Mouse (Mus musculus) R1 (cell line): ENCODE measurements at regions not wholly inside any gene's neighbourhood (a gene's known extent, or its start where the extent isn't known, plus 50 kb on each side); places are given as distances from the start of the nearest gene placed in this dataset.

ENCODE experiments used
- DNase-seq: peaks from one replicate; pipeline ENCODE4 v3.0.0-alpha.2; 2018; ENCODE audit warnings: low read depth, low spot score

GRCm38 (mm10) chr2:11853210-11853973 lies 75.7 kb downstream of the Ankrd16 start:
- DNase-seq: no peak

- no peak for DNase-seq
Measured at GRCm38 (mm10) chr2:11869983-11870382, 92.3 kb downstream of the Ankrd16 start.

GRCm38 (mm10) chr2:11880005-11880404 lies 102.3 kb downstream of the Ankrd16 start:
- no peak for DNase-seq

DNA sequence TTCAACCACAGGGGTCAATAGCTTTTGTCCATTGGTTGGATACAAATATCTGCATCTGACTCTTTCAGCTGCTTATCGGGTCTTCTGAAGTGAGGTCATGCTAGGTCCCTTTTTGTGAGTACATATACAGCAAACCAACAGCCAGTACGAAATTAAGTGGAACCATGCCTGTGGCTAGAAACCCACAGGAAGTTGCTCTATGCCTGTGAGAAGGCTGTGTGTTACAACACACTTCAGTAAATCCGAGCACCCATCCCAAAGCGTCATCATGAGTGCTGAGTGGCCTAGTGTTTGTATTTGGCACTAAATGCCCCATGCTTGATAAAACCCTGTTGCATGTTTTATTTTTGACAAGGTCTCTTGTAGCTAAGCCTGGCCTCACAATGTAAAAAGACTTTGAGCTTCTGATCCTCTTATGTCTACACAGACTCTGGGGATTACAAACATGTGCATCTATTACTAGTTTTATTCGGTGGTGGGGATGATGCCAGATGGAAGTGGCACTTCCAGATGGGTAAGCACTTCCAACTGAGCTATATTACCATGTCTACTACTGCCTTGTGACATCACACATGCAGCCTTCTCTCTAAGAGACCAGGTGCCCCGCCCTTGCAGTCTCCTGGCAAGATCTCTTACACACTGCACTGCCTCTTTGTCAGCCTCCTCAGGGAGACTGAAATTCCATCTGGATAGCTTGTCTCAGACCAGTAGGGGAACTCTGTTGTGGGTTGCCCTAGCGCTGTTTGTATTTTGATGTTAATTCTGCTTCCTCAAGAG lies 117.3 kb downstream of the Ankrd16 start:
- peak; percentile 10 for DNase-seq

GRCm38 (mm10) chr2:11899698-11900660 lies 122.3 kb downstream of the Ankrd16 start:
- DNase-seq: peak; percentile 9

- DNase-seq: peak; percentile 76
Measured at GRCm38 (mm10) chr2:11914782-11915181, 137.1 kb downstream of the Ankrd16 start.

DNA sequence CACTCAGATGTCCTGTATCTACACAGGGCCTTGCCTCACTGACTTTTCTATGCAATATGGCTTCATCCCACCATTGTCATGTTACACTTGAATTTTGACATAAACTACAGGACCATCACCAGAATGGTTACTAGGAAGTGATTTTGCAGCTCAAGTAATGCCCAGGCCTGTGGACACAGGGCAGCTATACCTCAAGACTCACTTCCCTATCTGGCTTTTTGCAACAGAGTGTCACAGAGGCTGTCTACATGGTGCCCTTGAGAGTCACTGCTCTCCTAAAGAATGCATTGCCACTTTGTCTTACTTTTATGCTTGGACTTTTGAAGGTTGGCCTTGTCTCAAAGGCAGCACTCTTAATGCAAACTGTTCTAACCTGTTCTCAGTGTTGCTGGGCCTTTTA lies 139.7 kb downstream of the Ankrd16 start:
- DNase-seq: no peak

- DNase-seq: no peak
Measured at GRCm38 (mm10) chr2:11918070-11918469, 140.4 kb downstream of the Ankrd16 start.

GRCm38 (mm10) chr2:11960777-11961176 lies 183.1 kb downstream of the Ankrd16 start:
- DNase-seq: no peak

GRCm38 (mm10) chr2:11965374-11965773 lies 187.7 kb downstream of the Ankrd16 start:
- no peak for DNase-seq

DNA sequence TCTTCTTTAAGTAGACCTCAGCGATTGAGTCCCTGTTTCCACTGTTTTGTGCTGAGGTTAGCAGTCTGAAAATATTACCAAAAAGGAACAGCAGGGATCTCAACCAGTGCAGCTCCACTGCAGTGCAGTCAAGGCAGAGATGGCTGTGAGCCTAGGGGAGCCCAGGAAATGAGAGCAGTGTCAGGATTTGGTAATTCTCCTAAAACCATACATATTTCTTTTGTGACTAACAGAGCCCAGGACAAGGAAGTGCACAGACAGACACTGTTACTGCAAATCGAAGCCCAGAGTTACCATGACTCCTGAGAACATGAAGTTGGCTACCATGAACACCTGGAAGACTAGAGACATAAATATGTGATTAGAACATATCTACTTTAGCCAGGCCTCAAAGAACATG lies 189.3 kb downstream of the Ankrd16 start:
- DNase-seq: no peak

DNA sequence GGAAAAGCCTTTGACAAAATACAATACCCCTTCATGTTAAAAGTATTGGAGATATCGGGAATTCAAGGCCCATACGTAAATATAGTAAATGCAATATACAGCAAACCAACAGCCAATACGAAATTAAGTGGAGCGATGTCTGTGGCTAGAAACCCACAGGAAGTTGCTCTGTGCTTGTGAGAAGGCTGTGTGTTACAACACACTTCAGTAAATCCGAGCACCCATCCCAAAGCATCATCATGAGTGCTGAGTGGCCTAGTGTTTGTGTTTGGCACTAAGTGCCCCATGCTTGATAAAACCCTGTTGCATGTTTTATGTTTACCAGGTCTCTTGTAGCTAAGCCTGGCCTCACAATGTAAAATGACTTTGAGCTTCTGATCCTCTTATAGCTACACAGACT lies 194.3 kb downstream of the Ankrd16 start:
- no peak for DNase-seq

GRCm38 (mm10) chr2:12001938-12002899 lies 224.5 kb downstream of the Ankrd16 start:
- peak; percentile 52 for DNase-seq

GRCm38 (mm10) chr2:12004330-12004729 lies 226.7 kb downstream of the Ankrd16 start:
- DNase-seq: no peak

GRCm38 (mm10) chr2:12007201-12007600 lies 229.5 kb downstream of the Ankrd16 start:
- DNase-seq: no peak

DNA sequence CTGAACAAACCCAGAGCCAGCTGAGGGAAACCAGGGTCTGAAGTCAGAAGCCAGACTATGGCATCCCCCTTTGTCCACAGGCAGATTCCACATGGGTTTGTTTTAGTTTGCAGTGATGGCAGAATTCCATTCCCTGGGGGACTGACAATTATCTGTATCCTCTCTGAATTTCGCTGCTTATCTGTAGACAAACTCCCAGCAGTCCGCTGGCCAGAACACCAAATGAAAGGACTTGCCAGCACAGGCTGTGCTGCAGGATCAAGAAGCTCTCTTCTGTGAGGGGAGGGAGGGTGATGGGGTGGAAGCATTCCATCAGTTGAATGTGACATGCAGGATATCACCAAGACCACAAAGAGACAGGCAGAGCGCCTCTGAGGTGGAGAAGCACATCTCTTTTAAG lies 233.8 kb downstream of the Ankrd16 start:
- DNase-seq: no peak

GRCm38 (mm10) chr2:12019607-12020006 lies 241.9 kb downstream of the Ankrd16 start:
- DNase-seq: no peak

- DNase-seq: no peak
Measured at GRCm38 (mm10) chr2:12023402-12024111, 245.9 kb downstream of the Ankrd16 start.

- peak; percentile 70 for DNase-seq
Measured at GRCm38 (mm10) chr2:12026220-12026619, 248.5 kb downstream of the Ankrd16 start.
